Mouse (Mus musculus) naive thymus-derived CD4-positive, alpha-beta T cell, adult 5 months (primary cell): Measurements from ENCODE around the gene Cluh. TPM values are rescaled to one million over a fixed set of nuclear protein-coding genes. Genes with fewer than 3 reads are reported as not detected.

ENCODE experiments used
- polyA plus RNA-seq: library from polyadenylated mRNA; unstranded; fragments of 100-300 nt; shearing (Covaris generic); gene quantifications from one replicate; pipeline ENCODE4 v1.2.1, GENCODE M21; 2017

Gene Cluh
- polyA plus RNA-seq: 36.3 TPM

GRCm38 (mm10) chr11:74649095-74649646 is at the start of gene Cluh:
Gene Cluh (plus strand): TSS chr11:74649495.

GRCm38 (mm10) chr11:74610545-74611176 is 38.6 kb upstream of the Cluh start, which contains the start of gene Rap1gap2:
Gene Rap1gap2 (minus strand): TSS chr11:74610915.

GRCm38 (mm10) chr11:74619201-74619955 is 29.9 kb upstream of the Cluh start, which contains the start of gene Ccdc92b:
Gene Ccdc92b (plus strand): TSS chr11:74619605.

Other genes starting within 250 kb of the Cluh start
- gene Rap1gap2, start 38.6 kb upstream of the Cluh start, polyA plus RNA-seq: 0.15 TPM
- not detected for gene Ccdc92b, start 29.9 kb upstream of the Cluh start, polyA plus RNA-seq
- 103 TPM for gene Pafah1b1, start 75.2 kb downstream of the Cluh start, polyA plus RNA-seq
- 40.6 TPM for gene Mettl16, start 121.3 kb downstream of the Cluh start, polyA plus RNA-seq
- gene Mnt, start 181.4 kb downstream of the Cluh start, polyA plus RNA-seq: 21.2 TPM
- gene Sgsm2, start 247.6 kb downstream of the Cluh start, polyA plus RNA-seq: 4.5 TPM
- 66.6 TPM for gene Tsr1, start 248.6 kb downstream of the Cluh start, polyA plus RNA-seq